Mouse (Mus musculus): Measurements from ENCODE around the gene Lmo2. TPM values are rescaled to one million over a fixed set of nuclear protein-coding genes. Genes with fewer than 3 reads are reported as not detected.

Lmo2 gene
- polyA plus RNA-seq, 1 experiment from 2014 or later, result 44.5 TPM

DNA sequence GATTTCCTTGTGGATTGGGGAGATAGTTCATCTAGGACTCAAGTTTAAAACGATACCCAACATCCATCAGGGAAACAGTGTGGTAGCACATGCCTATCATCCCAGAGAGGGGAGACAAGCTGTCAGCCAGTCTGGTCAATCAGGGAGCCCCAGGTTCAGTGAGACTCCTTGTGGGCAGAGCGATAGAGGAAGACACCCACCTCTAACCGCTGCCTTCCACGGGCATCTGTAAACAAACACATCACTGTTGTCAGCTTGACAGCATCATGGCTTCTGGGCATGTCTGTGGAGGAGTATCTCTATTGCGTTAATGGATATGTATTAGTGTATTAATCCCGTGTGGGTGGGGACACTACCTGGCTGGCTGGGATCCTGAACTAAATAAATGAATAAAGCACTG, 919 bp upstream of the Lmo2 start:
- Histone ChIP-seq H3K4me2 (no peak overlapping the region), H3K9me3 (ENCODE audit: low read depth, low read length) (no peaks in the 10 kb centered on the region), H3K4me1 (ENCODE audit: insufficient read depth) (no peaks in the 10 kb centered on the region), H3K27me3 (ENCODE audit: insufficient read depth, low read length) (no peaks in the 10 kb centered on the region), H3K27ac (ENCODE audit: low read depth) (peak overlapping the region; percentile 10; the same call in 1 of the 2 replicates), H3K4me3 (ENCODE audit: low read depth, low read length) (no peak overlapping the region), H3K36me3 (ENCODE audit: insufficient read depth) (no peaks in the 10 kb centered on the region), H3K9ac (no peak overlapping the region)
- DNase-seq, result no peak
- TF ChIP-seq CTCF (IDR thresholded peaks at IDR 0.05; ENCODE audit: low read depth), result no peak
- WGBS, result 70% methylated on average over 6 of the region's 6 CpGs
- ATAC-seq (ENCODE audit: insufficient read depth), result no peak

DNA sequence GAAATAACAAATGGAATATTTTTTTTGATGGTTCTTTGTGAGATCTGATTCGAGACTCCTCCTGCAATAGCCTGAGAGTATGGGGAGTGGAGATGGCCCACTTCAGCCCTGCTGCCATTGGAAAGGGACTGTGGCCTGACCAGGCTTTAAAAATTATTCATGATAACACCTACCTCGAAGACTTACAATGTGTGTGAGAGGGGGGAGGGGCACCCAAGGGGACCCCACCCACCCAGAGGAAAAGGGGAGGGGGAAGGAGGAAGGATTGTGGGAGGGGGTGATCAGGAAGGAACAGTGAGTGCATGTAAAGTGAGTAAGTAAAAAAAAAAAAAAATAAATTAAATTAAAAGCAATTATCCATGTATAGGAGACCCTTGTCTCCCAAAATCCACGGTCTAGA, 848 bp downstream of the Lmo2 start:
- DNase-seq (no peak), ATAC-seq (ENCODE audit: insufficient read depth) (no peak)
- Histone ChIP-seq H3K9ac (no peak overlapping the region; the same call in 1 of the 2 replicates), H3K4me1 (ENCODE audit: insufficient read depth) (no peaks in the 10 kb centered on the region), H3K36me3 (ENCODE audit: insufficient read depth) (no peaks in the 10 kb centered on the region), H3K27me3 (ENCODE audit: insufficient read depth, low read length) (no peaks in the 10 kb centered on the region), H3K4me3 (ENCODE audit: low read depth, low read length) (peak overlapping the region; percentile 3; the same call in 1 of the 2 replicates), H3K27ac (ENCODE audit: low read depth) (no peak overlapping the region), H3K9me3 (ENCODE audit: low read depth, low read length) (no peaks in the 10 kb centered on the region), H3K4me2 (no peak overlapping the region)
- no peak for TF ChIP-seq CTCF (IDR thresholded peaks at IDR 0.05; ENCODE audit: low read depth)
- 53% methylated on average over 3 of the region's 3 CpGs for WGBS

DNA sequence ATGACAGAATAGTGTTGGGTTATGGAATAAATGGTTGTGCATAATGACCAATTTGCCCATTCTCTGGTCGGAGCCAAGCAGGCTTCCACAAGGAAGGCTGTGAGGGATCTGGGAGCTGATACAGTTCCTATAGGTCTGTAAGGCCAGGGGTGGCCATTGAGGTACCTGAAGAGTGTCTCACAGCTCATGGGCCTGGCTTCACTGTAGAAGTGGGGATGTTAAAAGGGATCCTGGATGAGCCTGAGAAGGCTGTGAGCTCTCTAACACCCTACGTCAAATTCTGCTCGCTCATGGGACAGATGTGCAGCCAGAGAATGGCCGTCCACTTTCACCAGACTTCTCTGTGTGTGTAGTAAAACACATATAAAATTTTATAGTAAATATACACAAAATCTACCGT, 1.3 kb downstream of the Lmo2 start:
- ATAC-seq (ENCODE audit: insufficient read depth), result no peak
- Histone ChIP-seq H3K36me3 (ENCODE audit: insufficient read depth) (no peaks in the 10 kb centered on the region), H3K27ac (ENCODE audit: low read depth) (no peak overlapping the region), H3K4me1 (ENCODE audit: insufficient read depth) (no peaks in the 10 kb centered on the region), H3K9ac (no peak overlapping the region; the same call in 1 of the 2 replicates), H3K27me3 (ENCODE audit: insufficient read depth, low read length) (no peaks in the 10 kb centered on the region), H3K9me3 (ENCODE audit: low read depth, low read length) (no peaks in the 10 kb centered on the region), H3K4me3 (ENCODE audit: low read depth, low read length) (peak overlapping the region; percentile 1; the same call in 1 of the 2 replicates), H3K4me2 (no peak overlapping the region)
- no peak for DNase-seq
- 81% methylated on average over 5 of the region's 5 CpGs for WGBS
- no peak for TF ChIP-seq CTCF (IDR thresholded peaks at IDR 0.05; ENCODE audit: low read depth)

DNA sequence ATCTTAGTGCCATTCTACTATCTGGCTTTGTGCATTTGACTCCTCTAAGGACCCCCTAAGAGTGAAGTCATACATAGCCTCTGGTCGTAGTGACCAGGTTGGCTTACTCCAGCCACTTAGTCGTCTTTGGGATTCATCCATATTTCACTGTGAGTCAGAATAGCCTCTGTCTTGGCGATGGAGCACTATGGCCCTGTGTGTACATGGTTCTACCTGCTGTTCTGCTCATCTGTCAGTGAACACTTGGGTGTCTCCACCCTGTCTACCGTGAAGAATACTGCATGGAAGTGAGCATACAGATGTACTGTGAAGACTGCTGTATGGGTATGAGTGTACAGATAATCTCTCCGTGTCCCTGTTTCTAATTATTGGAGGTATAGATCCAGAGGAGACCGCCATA, 1.8 kb downstream of the Lmo2 start:
- H3K27me3 ChIP-seq (ENCODE audit: insufficient read depth, low read length), result no peaks in the 10 kb centered on the region
- WGBS, result 94% methylated on average over 6 of the region's 6 CpGs
- no peak for TF ChIP-seq CTCF (IDR thresholded peaks at IDR 0.05; ENCODE audit: low read depth)
- H3K4me3 ChIP-seq (ENCODE audit: low read depth, low read length), result peak overlapping the region; percentile 1; the same call in 1 of the 2 replicates
- DNase-seq, result no peak
- H3K9me3 ChIP-seq (ENCODE audit: low read depth, low read length), result no peaks in the 10 kb centered on the region
- H3K4me1 ChIP-seq (ENCODE audit: insufficient read depth), result no peaks in the 10 kb centered on the region
- H3K27ac ChIP-seq (ENCODE audit: low read depth), result no peak overlapping the region
- H3K36me3 ChIP-seq (ENCODE audit: insufficient read depth), result no peaks in the 10 kb centered on the region
- no peak overlapping the region; the same call in 1 of the 2 replicates for H3K9ac ChIP-seq
- no peak overlapping the region for H3K4me2 ChIP-seq
- no peak for ATAC-seq (ENCODE audit: insufficient read depth)

- no peak overlapping the region for H3K4me2 ChIP-seq
- no peaks in the 10 kb centered on the region for H3K36me3 ChIP-seq (ENCODE audit: insufficient read depth)
- H3K9ac ChIP-seq, result no peak overlapping the region
- H3K4me3 ChIP-seq (ENCODE audit: low read depth, low read length), result no peak overlapping the region
- 67% methylated on average over 4 of the region's 4 CpGs for WGBS
- H3K27ac ChIP-seq (ENCODE audit: low read depth), result no peak overlapping the region
- ATAC-seq (ENCODE audit: insufficient read depth), result no peak
- DNase-seq, result no peak
- H3K4me1 ChIP-seq (ENCODE audit: insufficient read depth), result no peaks in the 10 kb centered on the region
- no peaks in the 10 kb centered on the region for H3K27me3 ChIP-seq (ENCODE audit: insufficient read depth, low read length)
- no peak for TF ChIP-seq CTCF (IDR thresholded peaks at IDR 0.05; ENCODE audit: low read depth)
- H3K9me3 ChIP-seq (ENCODE audit: low read depth, low read length), result no peaks in the 10 kb centered on the region
Observed at GRCm38 (mm10) chr2:103962349-103962748, 4.6 kb downstream of the Lmo2 start.

- no peak for TF ChIP-seq CTCF (IDR thresholded peaks at IDR 0.05; ENCODE audit: low read depth)
Observed at GRCm38 (mm10) chr2:103965391-103965790, 7.6 kb downstream of the Lmo2 start.

GRCm38 (mm10) chr2:103968186-103968585, 10.4 kb downstream of the Lmo2 start:
- ATAC-seq (ENCODE audit: insufficient read depth) (no peak), DNase-seq (no peak)
- Histone ChIP-seq H3K36me3 (ENCODE audit: insufficient read depth) (no peaks in the 10 kb centered on the region), H3K9me3 (ENCODE audit: low read depth, low read length) (no peaks in the 10 kb centered on the region), H3K4me2 (peak overlapping the region; percentile 97; the same call in 1 of the 2 replicates), H3K27me3 (ENCODE audit: insufficient read depth, low read length) (peaks cover 42% of the 10 kb centered on the region), H3K9ac (no peak overlapping the region), H3K27ac (ENCODE audit: low read depth) (no peak overlapping the region), H3K4me1 (ENCODE audit: insufficient read depth) (0 out of 2 replicates have a peak, but pooled peaks cover 3% of the 10 kb centered on the region), H3K4me3 (ENCODE audit: low read depth, low read length) (no peak overlapping the region)
- no peak for TF ChIP-seq CTCF (IDR thresholded peaks at IDR 0.05; ENCODE audit: low read depth)
- WGBS, result 64% methylated on average over 4 of the region's 4 CpGs

More at GRCm38 (mm10) chr2:103965391-103965790, 7.6 kb downstream of the Lmo2 start:
- 0 out of 2 replicates have a peak, but pooled peaks cover 3% of the 10 kb centered on the region for H3K4me1 ChIP-seq (ENCODE audit: insufficient read depth)
- H3K9ac ChIP-seq, result no peak overlapping the region
- H3K27me3 ChIP-seq (ENCODE audit: insufficient read depth, low read length), result peaks cover 21% of the 10 kb centered on the region
- no peak overlapping the region for H3K4me2 ChIP-seq
- 77% methylated on average over 3 of the region's 3 CpGs for WGBS
- ATAC-seq (ENCODE audit: insufficient read depth) (no peak), DNase-seq (no peak)
- no peaks in the 10 kb centered on the region for H3K9me3 ChIP-seq (ENCODE audit: low read depth, low read length)
- H3K27ac ChIP-seq (ENCODE audit: low read depth), result no peak overlapping the region
- H3K36me3 ChIP-seq (ENCODE audit: insufficient read depth), result no peaks in the 10 kb centered on the region
- no peak overlapping the region for H3K4me3 ChIP-seq (ENCODE audit: low read depth, low read length)
